Mouse (Mus musculus) kidney, postnatal 0 days (tissue): ENCODE measurements at regions not wholly inside any gene's neighbourhood (a gene's known extent, or its start where the extent isn't known, plus 50 kb on each side); places are given as distances from the start of the nearest gene placed in this dataset.

ENCODE experiments used
- ATAC-seq: fragments of 200-750 bp; cut with Nextera tagmentation; replicated peaks from 2 replicates; pipeline ENCODE4 v1.8.0; 2017; ENCODE audit warnings: low read depth, moderate number of reproducible peaks, moderate TSS enrichment, moderate library complexity; ENCODE audit not compliant: low FRiP score
- DNase-seq: peaks from one replicate; pipeline ENCODE4 v3.0.0-alpha.2; 2016; ENCODE audit warnings: low spot score
- H3K27ac ChIP-seq: fragments of 300-500 bp; sonication (generic); 2 replicates; pipeline ENCODE4 v1.5.1; 2014; ENCODE audit warnings: mild to moderate bottlenecking
- H3K27me3 ChIP-seq: fragments of 300-500 bp; sonication (generic); 2 replicates; pipeline ENCODE4 v1.6.1; 2014; ENCODE audit warnings: low read length, mixed read lengths; ENCODE audit not compliant: insufficient read depth
- H3K36me3 ChIP-seq: fragments of 300-500 bp; sonication (generic); 2 replicates; pipeline ENCODE4 v1.6.1; 2014; ENCODE audit warnings: low read length, mixed read lengths; ENCODE audit not compliant: insufficient read depth
- H3K4me1 ChIP-seq: fragments of 300-500 bp; sonication (generic); replicated peaks from 2 replicates; pipeline ENCODE4 v1.6.1; 2014; ENCODE audit warnings: antibody characterized with exemption, low read length, mixed read lengths; ENCODE audit not compliant: insufficient read depth
- H3K4me2 ChIP-seq: fragments of 300-500 bp; sonication (generic); 2 replicates; pipeline ENCODE4 v1.6.1; 2014; ENCODE audit warnings: mild to moderate bottlenecking, low read length, moderate library complexity, mixed read lengths
- H3K4me3 ChIP-seq: fragments of 300-500 bp; sonication (generic); replicated peaks from 2 replicates; pipeline ENCODE4 v1.5.1; 2014; ENCODE audit warnings: low read depth, low read length
- H3K9ac ChIP-seq: fragments of 300-500 bp; sonication (generic); 2 replicates; pipeline ENCODE4 v1.6.1; 2014; ENCODE audit warnings: low read depth, low read length
- H3K9me3 ChIP-seq: fragments of 300-500 bp; sonication (generic); replicated peaks from 2 replicates; pipeline ENCODE4 v1.6.1; 2016; ENCODE audit warnings: low read length, inconsistent platforms, mixed read lengths
- CTCF ChIP-seq: IDR thresholded peaks from 2 replicates; pipeline ENCODE4 v1.5.1; 2016; ENCODE audit warnings: antibody characterized with exemption, low read depth, mild to moderate bottlenecking, moderate library complexity
- WGBS: fragments of 180-500 bp; shearing (Covaris S2); extraction: QIAGEN DNeasy Blood & Tissue Kit; methylation state at CpG from one replicate; pipeline ENCODE4 v1.1.7; 2014; 5-methylcytosine and 5-hydroxymethylcytosine counted together

DNA sequence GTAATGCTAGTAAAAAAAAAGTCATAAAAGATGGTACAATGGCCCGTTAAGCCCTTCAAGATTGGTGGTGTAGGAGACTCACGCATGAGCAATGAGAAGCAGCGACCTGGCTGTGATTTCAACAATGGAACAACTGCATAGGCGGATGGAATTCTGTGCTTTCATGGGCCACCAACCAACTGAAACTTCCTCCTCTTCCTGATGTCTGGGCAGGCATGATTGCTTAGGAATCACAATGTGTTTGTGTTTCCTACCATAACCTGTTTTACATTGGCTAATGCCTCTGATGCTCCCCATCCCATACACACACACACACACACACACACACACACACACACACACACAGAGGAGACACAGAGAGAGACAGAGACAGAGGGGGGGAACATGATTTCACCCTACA lies 416.9 kb downstream of the Efna5 start:
- Histone ChIP-seq H3K27me3 (no peaks in the 10 kb centered on the region), H3K27ac (no peak overlapping the region), H3K4me3 (no peak overlapping the region), H3K4me2 (no peak overlapping the region), H3K4me1 (no peaks in the 10 kb centered on the region), H3K9ac (no peak overlapping the region), H3K9me3 (no peaks in the 10 kb centered on the region), H3K36me3 (no peaks in the 10 kb centered on the region)
- no peak for TF ChIP-seq CTCF
- WGBS = 46% methylated on average over 4 of the region's 4 CpGs
- peak; percentile 85 for DNase-seq
- peak; percentile 71 for ATAC-seq

DNA sequence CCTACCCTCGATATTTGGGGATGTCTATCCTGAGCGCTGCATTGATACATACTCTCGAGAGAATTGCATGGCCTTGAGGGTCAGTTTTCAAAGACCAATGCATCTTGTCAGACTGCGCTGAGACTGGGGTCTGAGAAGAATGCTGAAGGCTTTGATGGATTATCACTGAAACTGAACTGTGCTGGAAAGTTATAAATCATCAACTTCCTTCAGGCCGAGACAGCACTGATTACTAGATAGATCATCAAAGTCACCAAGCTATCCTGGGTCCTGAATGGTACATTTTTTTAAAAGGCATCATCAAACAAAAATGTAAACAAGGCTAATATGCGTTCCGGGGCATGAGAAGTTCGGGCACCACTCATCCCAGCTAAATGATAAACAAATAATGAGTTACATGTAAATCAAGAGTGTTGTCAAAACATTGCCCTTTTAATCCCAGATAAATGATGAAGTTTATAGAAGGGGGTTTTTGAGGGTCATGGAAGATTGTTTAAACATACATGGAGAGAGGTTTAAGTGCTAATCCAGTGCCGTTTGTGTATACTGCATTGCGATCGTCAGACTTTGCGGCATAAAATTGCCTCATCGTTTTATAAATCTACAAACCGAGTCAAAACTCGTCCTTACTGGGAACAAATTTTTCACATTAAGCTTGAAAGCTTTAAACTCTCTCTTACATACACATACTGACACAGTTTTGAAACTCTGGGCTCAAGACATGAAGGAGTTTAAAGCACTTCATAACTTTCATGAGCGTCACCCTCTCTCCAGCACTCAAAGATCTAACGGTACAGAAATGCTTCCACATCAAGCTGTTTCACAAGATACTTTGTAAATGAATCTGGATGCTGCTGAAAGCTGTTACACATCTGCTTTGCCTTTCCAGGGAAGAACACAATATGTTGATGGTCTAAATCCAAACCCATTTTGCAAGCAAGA lies 419.5 kb downstream of the Efna5 start:
- no peak overlapping the region for H3K4me2 ChIP-seq
- TF ChIP-seq CTCF = no peak
- H3K9me3 ChIP-seq = no peaks in the 10 kb centered on the region
- no peak overlapping the region for H3K4me3 ChIP-seq
- no peaks in the 10 kb centered on the region for H3K27me3 ChIP-seq
- WGBS = 57% methylated on average over 17 of the region's 17 CpGs
- H3K9ac ChIP-seq = no peak overlapping the region
- no peaks in the 10 kb centered on the region for H3K4me1 ChIP-seq
- H3K36me3 ChIP-seq = no peaks in the 10 kb centered on the region
- DNase-seq (no peak), ATAC-seq (no peak)
- H3K27ac ChIP-seq = no peak overlapping the region

DNA sequence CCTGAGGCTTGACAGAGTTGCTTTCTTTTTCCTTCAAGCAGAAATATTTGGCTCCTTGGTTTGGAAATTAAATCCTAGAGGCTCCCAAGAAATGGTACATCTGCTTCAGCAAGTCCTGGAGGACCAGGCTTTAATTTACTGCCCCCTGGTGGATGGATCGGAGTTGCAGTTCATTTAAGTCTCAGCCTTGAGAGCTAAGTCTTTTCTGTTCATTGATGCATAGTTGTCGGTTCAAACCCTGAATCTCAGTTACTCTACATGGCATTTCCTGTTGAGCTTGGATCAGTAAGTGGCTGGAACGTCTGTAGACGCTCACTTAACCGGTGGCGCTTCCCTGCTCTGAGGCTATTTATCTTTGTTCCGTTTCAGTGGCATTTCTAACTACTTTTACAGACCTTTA lies 422.2 kb downstream of the Efna5 start:
- TF ChIP-seq CTCF = peak; percentile 83
- Histone ChIP-seq H3K9me3 (no peaks in the 10 kb centered on the region), H3K36me3 (no peaks in the 10 kb centered on the region), H3K4me1 (no peaks in the 10 kb centered on the region), H3K27ac (no peak overlapping the region), H3K9ac (no peak overlapping the region), H3K4me2 (no peak overlapping the region), H3K27me3 (no peaks in the 10 kb centered on the region), H3K4me3 (no peak overlapping the region)
- ATAC-seq (peak; percentile 66; the same call in 1 of the 2 replicates), DNase-seq (peak; percentile 80)
- 25% methylated on average over 7 of the region's 7 CpGs for WGBS

DNA sequence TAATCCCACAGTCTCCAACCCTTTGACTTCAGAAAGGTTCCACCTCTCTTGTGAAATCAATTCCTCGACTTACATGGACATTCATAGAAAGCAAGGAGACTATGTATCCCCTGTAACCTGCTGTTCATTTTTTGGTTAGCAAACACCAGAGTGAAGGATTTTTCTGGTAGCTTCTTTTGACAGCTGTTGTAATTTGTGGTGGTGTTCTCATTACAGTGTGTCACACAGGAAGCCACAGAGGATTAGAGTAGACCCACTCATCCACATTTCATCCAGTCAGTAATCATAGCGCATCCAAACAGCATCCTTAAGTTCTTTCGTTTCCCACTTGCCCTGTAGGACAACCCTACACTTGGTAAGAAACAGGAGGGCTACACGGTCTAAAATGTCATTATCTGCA lies 443.1 kb downstream of the Efna5 start:
- Histone ChIP-seq H3K27ac (no peak overlapping the region), H3K9ac (no peak overlapping the region), H3K27me3 (no peaks in the 10 kb centered on the region), H3K4me1 (no peaks in the 10 kb centered on the region), H3K4me3 (no peak overlapping the region), H3K9me3 (no peaks in the 10 kb centered on the region), H3K4me2 (no peak overlapping the region), H3K36me3 (no peaks in the 10 kb centered on the region)
- no peak for TF ChIP-seq CTCF
- ATAC-seq = no peak
- DNase-seq = no peak
- WGBS = 46% methylated on average over 4 of the region's 4 CpGs

DNA sequence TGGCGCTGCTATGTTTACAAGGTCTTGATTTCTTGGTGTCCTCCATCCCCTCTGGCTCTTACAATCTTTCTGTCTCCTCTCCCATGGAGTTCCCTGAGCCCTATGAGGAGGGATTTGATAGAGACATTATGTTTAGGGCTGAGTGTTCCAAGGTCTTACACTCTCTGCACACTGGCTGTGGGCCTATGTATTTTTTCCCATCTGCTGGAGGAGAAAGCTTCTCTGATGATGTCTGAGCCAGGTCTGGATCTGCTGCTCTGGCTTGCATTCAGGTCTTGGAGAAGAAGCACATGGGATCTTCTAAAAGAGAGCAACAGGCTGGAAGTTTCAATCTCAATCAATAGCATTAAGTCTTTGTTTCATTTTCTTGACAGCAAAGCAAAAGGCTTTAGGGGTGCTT lies 445.1 kb downstream of the Efna5 start:
- no peak for ATAC-seq
- no peak for TF ChIP-seq CTCF
- 79% methylated on average over 1 of the region's 1 CpGs for WGBS
- Histone ChIP-seq H3K27me3 (no peaks in the 10 kb centered on the region), H3K9me3 (no peaks in the 10 kb centered on the region), H3K4me1 (no peaks in the 10 kb centered on the region), H3K9ac (no peak overlapping the region), H3K27ac (no peak overlapping the region), H3K4me2 (no peak overlapping the region), H3K36me3 (no peaks in the 10 kb centered on the region), H3K4me3 (no peak overlapping the region)
- no peak for DNase-seq

DNA sequence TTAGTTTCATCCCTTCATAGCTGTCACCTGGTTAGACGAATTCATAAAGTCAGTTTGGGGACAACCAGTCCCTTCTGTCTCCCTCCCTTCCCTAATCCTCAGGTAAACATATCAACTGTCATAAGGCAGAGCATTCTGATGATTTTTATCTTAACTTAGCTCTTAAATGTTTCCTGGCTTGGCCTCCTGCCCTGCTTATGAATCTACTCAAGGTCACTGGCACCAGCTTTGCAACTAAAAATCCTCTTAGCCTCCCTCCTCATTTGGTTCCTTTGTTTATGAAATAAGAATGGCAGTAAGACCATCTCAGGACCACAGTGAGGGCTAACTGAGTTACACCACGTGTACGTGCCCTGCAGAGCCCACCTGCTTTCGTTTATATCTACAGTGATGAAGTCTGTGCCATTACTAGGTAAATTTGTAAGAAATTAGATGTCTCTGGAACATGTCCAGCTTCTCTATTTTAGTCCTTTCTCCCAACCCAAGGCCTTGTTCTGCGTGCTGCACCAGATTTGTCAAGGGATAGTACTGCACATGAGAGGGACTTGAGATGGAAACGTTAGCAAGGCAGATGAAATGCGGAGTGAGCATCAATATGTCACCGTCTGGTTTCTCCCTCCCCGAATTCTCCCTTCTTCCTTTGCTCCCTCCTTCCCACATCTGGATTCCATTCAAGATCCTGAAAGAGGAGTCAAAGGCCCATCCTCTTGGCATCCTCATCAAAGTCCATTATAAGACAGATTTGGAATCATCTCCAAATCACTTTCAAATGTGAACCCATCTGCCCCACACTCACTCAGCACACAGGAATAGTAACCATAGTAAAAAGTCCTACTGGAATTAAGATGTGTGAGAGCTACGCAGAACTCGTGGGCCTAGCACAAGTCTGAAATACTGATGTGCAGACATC lies 457.4 kb downstream of the Efna5 start:
- no peak overlapping the region for H3K4me3 ChIP-seq
- ATAC-seq = no peak

More for the DNA sequence above, 457.4 kb downstream of the Efna5 start:
- Histone ChIP-seq H3K9ac (no peak overlapping the region), H3K36me3 (no peaks in the 10 kb centered on the region), H3K27me3 (no peaks in the 10 kb centered on the region), H3K9me3 (no peaks in the 10 kb centered on the region), H3K27ac (no peak overlapping the region), H3K4me2 (no peak overlapping the region), H3K4me1 (no peaks in the 10 kb centered on the region)
- no peak for DNase-seq
- TF ChIP-seq CTCF = no peak
- 77% methylated on average over 11 of the region's 11 CpGs for WGBS
